Mouse (Mus musculus): ENCODE results near the gene BC005561.

- TF ChIP-seq POLR2AphosphoS5 (IDR thresholded peaks at IDR 0.05; ENCODE audit: insufficient replicate concordance, low read depth, low read length) (no peak), CTCF (IDR thresholded peaks at IDR 0.05; ENCODE audit: low read depth, low read length) (no peak), GATA1 (IDR thresholded peaks at IDR 0.05; ENCODE audit: borderline replicate concordance, low read length) (no peak), GATA2 (IDR thresholded peaks at IDR 0.05; ENCODE audit: borderline replicate concordance, low read depth, low read length) (no peak), TAL1 (conservative IDR thresholded peaks at IDR 0.05; ENCODE audit: low read depth, low read length) (no peak)
These were observed 41.3 kb upstream of the BC005561 start for GRCm38 (mm10) chr5:104466816-104467215.

All from G1E (cell line).